Mouse (Mus musculus): ENCODE data around the gene Aggf1.

The Aggf1 gene

DNA sequence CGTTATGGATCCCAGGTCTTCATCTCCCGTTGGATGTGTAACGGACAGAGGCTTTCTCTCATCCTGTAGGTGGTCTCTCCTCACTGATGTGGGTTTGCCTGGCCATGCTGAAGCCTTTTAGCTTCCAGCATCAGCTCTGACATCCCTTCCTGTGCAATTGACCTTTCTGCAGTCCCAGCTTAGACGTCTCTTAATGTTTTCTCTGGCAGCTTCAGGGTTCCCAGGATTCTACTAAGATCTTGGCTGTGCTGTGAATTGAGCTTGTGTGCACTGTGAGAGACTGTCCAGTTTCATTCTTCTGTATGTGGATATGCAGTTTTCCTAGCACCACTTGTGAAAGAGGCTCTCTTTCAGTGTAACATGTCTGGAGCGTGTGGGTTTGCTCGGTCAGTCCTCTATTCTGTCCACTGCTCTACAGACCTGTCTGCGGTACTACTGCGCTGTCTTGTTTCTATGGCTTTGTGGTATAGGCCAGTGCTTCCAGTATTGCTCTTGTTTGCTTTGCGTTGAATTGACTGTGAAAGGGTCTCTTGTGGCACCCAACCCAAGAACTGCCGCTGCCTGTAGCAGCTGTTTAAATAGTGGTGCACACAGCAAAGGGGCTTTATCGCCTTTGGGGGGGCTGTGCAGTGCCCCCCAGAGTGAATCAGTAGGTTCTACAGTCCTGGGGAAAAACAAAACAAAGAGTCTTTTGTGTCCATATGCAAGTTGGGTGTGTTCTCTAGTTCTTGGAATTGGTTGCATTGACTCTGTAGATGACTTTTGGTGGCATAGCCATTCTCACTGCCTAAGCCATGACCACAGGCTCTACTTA lies 42.9 kb downstream of the Aggf1 start:
- in situ Hi-C loops (cut with MseI, MboI): no loop called here

DNA sequence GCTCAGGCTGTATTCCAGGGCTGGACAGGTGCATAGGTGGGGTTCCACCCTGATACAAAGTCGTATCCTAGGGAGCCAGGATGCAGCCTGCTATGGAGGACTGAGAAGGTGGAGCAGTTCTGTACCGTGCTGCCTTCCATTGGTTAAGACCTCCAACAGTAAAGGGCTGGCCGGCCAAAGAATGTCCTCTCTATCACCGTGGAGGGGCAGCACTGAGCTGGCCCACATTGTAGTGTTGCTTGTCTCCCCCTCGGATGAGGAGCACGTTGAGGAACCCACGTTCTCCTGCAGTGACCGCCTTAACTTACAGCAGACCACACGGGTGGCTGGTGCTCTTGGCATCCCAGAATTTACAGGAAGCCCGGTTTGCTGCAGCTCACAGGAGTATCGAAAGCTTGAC lies 44.6 kb downstream of the Aggf1 start:
- in situ Hi-C loops (cut with MseI, MboI): no loop called here

- in situ Hi-C loops (cut with MseI, MboI): no loop called here
Observed at GRCm38 (mm10) chr13:95328767-95329166, 46.4 kb downstream of the Aggf1 start.

DNA sequence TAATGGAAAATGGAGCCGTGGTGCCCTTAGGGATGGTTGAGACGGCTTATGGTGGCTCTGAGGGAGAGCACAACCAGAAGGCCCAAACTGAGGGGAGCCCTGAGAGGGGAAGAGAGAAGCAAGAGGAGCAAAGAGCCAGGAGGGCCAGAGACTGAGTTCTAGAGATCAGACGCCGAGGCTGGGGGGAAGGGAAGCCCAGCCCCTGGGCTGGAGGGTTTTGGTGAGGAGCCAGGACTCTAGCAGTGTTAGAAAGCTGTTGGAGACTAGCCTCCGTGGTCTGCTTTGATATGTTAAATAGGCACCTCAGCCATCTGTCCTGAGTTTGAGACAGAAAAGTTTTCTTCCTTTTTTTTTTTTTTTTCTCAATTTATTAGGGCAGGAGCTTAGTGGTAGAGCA lies 47.8 kb downstream of the Aggf1 start:
- in situ Hi-C loops (cut with MseI, MboI): no loop called here

DNA sequence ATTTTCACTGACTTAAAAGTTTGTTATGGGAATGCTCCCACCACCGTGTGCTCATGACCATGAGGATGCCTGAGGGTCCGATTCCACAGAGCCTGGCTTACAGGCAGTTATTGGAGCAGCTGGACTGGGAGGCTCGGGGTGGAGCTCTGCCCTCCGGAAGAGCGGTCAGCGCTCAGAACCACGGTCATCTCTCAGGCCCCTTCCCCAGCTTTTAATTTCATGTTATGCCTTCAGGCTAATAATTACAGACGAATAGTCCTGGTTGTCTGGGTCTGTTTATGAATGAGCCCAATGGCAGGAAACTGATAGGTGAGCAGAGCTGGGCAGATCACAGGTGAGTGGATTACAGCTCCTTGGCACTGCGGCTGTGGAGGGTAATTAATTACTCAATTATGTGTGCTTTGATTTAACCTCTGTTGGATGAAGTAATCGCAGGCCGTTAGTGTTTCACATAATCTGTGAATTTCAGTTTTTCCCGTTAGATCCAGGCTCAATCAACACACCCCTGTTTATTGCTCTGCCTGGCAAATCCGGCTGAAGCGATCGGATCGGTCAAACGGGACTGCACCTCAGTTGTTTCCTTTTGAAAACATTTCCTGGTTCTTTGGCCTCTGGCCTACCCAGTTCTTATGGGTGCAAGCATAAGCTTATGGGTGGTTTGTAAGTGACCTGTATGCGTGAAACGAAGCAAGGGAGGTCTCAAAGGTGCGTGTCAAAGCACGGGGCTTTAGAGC lies 48.4 kb downstream of the Aggf1 start:
- in situ Hi-C loops (cut with MseI, MboI): no loop called here

- in situ Hi-C loops (cut with MseI, MboI): no loop called here
Observed at GRCm38 (mm10) chr13:95325907-95326550, 49.1 kb downstream of the Aggf1 start.

DNA sequence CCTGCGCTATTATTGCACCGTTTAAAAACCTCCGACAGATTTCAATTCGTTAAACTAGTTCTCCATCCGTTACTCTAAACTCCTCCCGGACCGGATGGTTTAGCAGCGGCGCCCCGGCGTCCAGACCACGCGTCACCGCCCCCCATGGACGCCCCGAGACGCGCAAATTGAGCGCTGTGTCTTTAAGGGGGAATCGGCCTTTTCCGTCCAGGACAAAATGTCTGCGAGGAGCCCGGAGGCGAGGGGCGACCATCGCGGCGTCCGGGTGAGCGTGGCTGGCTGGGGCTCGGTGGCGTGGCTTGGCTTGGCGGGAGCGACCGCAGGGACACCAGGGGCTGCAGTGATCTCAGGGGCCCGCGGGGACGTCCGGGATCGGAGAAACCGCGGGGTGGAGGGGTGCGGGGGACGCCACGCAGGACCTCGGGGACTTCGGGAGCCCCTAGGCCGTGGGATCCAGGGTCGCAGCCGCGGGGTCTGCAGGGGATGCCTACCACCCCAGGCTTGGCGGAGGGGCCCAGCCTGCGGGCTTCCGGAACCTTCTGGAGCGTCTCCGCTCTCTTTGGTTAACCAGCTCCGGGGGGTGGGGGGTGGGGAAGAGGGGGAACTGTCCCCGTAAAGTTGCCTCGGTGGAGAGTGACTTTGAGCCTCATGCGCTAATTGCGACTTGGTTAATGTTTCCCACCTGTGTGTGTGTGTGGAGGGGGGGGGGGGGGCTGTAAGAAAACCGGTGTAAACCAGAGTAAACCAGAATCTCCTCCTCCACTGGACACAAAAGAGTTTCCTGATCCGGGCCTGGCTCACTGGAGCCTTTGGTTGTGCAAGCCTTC lies 49.9 kb downstream of the Aggf1 start:
- in situ Hi-C loops (cut with MseI, MboI): no loop called here

DNA sequence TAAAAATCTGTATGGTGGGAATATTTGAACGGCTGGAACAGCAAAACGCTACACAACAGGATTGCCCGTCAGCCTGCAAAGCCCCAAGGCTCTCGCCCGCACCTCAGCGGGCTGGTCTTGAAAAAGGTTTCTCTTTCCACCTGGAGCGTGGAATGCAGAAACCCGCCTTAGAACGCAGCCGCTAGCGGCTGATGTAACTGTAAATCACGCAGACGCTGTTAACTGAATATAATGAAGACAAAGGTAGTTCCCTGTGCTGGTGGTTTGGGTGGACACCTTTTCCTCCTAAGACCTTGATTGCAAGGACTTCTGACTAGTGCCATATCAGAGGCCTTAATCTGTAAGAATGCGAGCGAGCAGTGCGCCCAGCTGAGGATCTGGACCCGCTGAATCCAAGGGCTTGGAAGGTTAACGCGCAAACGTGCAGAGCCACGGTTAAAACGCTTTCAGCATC lies 50.5 kb downstream of the Aggf1 start:
- in situ Hi-C loops (cut with MseI, MboI): no loop called here

GRCm38 (mm10) chr13:95323950-95324625 lies 51.1 kb downstream of the Aggf1 start:
- in situ Hi-C loops (cut with MseI, MboI): no loop called here

GRCm38 (mm10) chr13:95323400-95323799 lies 51.8 kb downstream of the Aggf1 start, which contains the start of gene Zbed3:
TSS of gene Zbed3 (plus strand) at chr13:95323612.
- in situ Hi-C loops (cut with MseI, MboI): no loop called here

- in situ Hi-C loops (cut with MseI, MboI): no loop called here
Observed at GRCm38 (mm10) chr13:95320451-95320850, 54.7 kb downstream of the Aggf1 start.

GRCm38 (mm10) chr13:95319153-95319552 lies 56.0 kb downstream of the Aggf1 start:
- in situ Hi-C loops (cut with MseI, MboI): no loop called here

DNA sequence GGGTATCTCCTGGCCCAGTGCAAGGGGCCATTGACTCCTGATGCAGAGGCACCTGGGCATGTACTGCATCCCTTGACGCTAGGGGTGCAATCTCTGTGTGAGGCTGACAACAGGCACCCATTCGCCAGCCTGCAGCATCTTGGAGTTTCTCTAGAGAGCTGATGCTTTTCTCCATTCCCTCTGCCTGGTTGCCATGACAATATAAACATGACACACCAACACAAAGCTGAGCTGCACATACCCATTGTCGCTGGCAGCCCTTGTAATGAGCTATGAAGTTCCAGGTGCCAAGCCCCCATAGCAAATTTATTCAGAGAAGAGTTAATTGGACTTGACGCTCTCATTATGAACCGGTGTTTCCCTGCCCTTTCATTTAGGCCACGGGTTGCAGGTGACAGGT lies 63.1 kb downstream of the Aggf1 start:
- in situ Hi-C loops (cut with MseI, MboI): no loop called here

DNA sequence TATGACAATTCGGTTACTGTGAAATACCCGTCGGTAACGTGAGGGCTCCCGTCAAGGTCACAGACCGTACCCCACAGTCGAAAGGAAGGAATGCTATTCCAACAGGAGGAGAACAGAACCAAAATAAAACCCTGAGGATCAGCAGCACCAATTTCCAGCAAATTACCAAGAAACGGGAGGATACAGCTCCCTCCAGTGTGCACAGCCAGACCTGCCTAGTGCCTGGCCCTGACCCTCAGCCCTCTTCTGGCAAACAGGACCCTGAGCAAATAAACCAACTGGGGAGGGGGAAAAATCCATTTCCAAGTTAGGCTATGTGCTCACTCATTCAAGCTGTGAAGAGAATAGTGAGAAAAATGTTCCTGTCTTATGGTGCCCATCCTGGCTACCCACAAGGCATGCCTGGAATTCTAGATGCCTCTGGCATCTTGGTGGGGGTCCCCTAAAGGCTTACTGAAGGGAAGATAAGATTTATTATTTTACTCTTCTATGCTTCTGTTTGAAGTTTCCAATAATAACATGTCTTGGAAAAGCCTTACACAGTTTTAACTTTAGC lies 68.0 kb downstream of the Aggf1 start:
- in situ Hi-C loops (cut with MseI, MboI): no loop called here

DNA sequence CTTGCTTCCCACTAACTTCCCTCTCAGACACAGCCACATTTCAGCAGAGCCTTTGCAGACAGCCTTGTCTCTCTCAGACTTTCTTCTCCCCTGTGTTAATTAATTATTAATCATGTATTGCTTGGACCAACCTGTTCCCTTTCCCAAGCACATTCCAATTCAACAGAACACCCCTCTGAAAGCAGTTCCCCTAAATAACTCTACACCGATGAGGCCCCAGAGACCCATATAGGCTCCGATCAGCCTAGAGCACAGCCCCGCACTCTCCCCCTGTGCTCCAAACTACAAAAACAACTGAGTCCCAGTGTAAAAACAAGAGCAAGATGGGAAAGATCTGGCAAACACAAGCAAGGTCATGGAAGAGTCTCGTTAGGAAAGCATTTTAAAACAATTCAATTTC lies 68.6 kb downstream of the Aggf1 start:
- in situ Hi-C loops (cut with MseI, MboI): no loop called here
